Mouse (Mus musculus) heart, adult 11 months (tissue): ENCODE results near the gene Siae.

Experiments used
- DNase-seq: peaks from one replicate; pipeline ENCODE4 v3.0.0; 2022

The Siae gene

GRCm38 (mm10) chr9:37554838-37555748 is at the start of gene Siae:
Gene Siae, plus strand, starts transcription at chr9:37555698.
- no peak for DNase-seq

GRCm38 (mm10) chr9:37506023-37506422 is 49.5 kb upstream of the Siae start:
- no peak for DNase-seq

GRCm38 (mm10) chr9:37512097-37512496 is 43.4 kb upstream of the Siae start:
- DNase-seq = peak; percentile 16

- DNase-seq = no peak
These were observed 41.0 kb upstream of the Siae start for GRCm38 (mm10) chr9:37514456-37514855.

GRCm38 (mm10) chr9:37517467-37517866 is 38.0 kb upstream of the Siae start:
- DNase-seq = no peak

GRCm38 (mm10) chr9:37518991-37519390 is 36.5 kb upstream of the Siae start:
- no peak for DNase-seq

- no peak for DNase-seq
These were observed 35.5 kb upstream of the Siae start for GRCm38 (mm10) chr9:37519995-37520394.

- DNase-seq = peak; percentile 60
These were observed 30.0 kb upstream of the Siae start for GRCm38 (mm10) chr9:37525461-37525860.

- DNase-seq = peak; percentile 97
These were observed 28.8 kb upstream of the Siae start for GRCm38 (mm10) chr9:37526443-37527395.

- peak; percentile 99 for DNase-seq
These were observed 27.9 kb upstream of the Siae start, which contains the start of gene Esam for GRCm38 (mm10) chr9:37527396-37528224. Gene Esam, plus strand, starts transcription at chr9:37528078.

GRCm38 (mm10) chr9:37528225-37528970 is 27.1 kb upstream of the Siae start:
- DNase-seq = peak; percentile 98

GRCm38 (mm10) chr9:37530031-37530887 is 25.2 kb upstream of the Siae start:
- peak; percentile 100 for DNase-seq

GRCm38 (mm10) chr9:37530888-37531705 is 24.4 kb upstream of the Siae start:
- peak; percentile 97 for DNase-seq

- DNase-seq = no peak
These were observed 18.6 kb upstream of the Siae start for GRCm38 (mm10) chr9:37536851-37537250.

GRCm38 (mm10) chr9:37537658-37538250 is 17.7 kb upstream of the Siae start:
- DNase-seq = peak; percentile 91

- peak; percentile 90 for DNase-seq
These were observed 16.1 kb upstream of the Siae start, which contains the start of gene Vsig2 for GRCm38 (mm10) chr9:37539170-37540025. Gene Vsig2, plus strand, starts transcription at chr9:37539255.

- peak; percentile 89 for DNase-seq
These were observed 15.3 kb upstream of the Siae start for GRCm38 (mm10) chr9:37540226-37540625.
